Mouse (Mus musculus): ENCODE measurements around the gene Zfp52. TPM values are rescaled to one million over a fixed set of nuclear protein-coding genes. Genes with fewer than 3 reads are reported as not detected.

The Zfp52 gene
- polyA plus RNA-seq, 1 experiment, result 0.73 TPM

- 95% methylated on average over 2 of the region's 2 CpGs for WGBS
- DNase-seq, result no peak
- no peak overlapping the region for H3K4me3 ChIP-seq (ENCODE audit: control insufficient read depth, insufficient read depth, low read length)
- H3K27me3 ChIP-seq (ENCODE audit: control insufficient read depth, insufficient read depth, low read length), result no peaks in the 10 kb centered on the region
- TF ChIP-seq POLR2A (IDR thresholded peaks at IDR 0.05; ENCODE audit: control insufficient read depth, extremely low read depth, insufficient read depth, low read length, poor library complexity) (no peak), CTCF (IDR thresholded peaks at IDR 0.05; ENCODE audit: borderline replicate concordance, control insufficient read depth, extremely low read depth, insufficient read depth, low read length, poor library complexity) (no peak)
- no peaks in the 10 kb centered on the region for H3K4me1 ChIP-seq (replicated peaks; ENCODE audit: control insufficient read depth, insufficient read depth, low read length)
- H3K36me3 ChIP-seq (ENCODE audit: control insufficient read depth, insufficient read depth, low read length), result peaks cover 3% of the 10 kb centered on the region; the same call in 1 of the 2 replicates
- no peak overlapping the region for H3K27ac ChIP-seq (ENCODE audit: control insufficient read depth, insufficient read depth, low read length)
These were observed 22.5 kb downstream of the Zfp52 start for GRCm38 (mm10) chr17:21557831-21558230.

GRCm38 (mm10) chr17:21566220-21566619 is 30.9 kb downstream of the Zfp52 start:
- peaks cover 7% of the 10 kb centered on the region for H3K4me1 ChIP-seq (replicated peaks; ENCODE audit: control insufficient read depth, insufficient read depth, low read length)
- no peaks in the 10 kb centered on the region for H3K27me3 ChIP-seq (ENCODE audit: control insufficient read depth, insufficient read depth, low read length)
- H3K36me3 ChIP-seq (ENCODE audit: control insufficient read depth, insufficient read depth, low read length), result no peaks in the 10 kb centered on the region
- 2% methylated on average over 5 of the region's 5 CpGs for WGBS
- no peak for TF ChIP-seq POLR2A (IDR thresholded peaks at IDR 0.05; ENCODE audit: control insufficient read depth, extremely low read depth, insufficient read depth, low read length, poor library complexity)
- no peak for TF ChIP-seq CTCF (IDR thresholded peaks at IDR 0.05; ENCODE audit: borderline replicate concordance, control insufficient read depth, extremely low read depth, insufficient read depth, low read length, poor library complexity)
- H3K27ac ChIP-seq (ENCODE audit: control insufficient read depth, insufficient read depth, low read length), result no peak overlapping the region
- H3K4me3 ChIP-seq (ENCODE audit: control insufficient read depth, insufficient read depth, low read length), result no peak overlapping the region
- DNase-seq, result peak; percentile 47

GRCm38 (mm10) chr17:21566728-21567349 is 31.5 kb downstream of the Zfp52 start, which contains the start of gene Zfp948:
Gene Zfp948 (plus strand): TSS chr17:21567008.
- WGBS, result 4% methylated on average over 29 of the region's 29 CpGs
- H3K27ac ChIP-seq (ENCODE audit: control insufficient read depth, insufficient read depth, low read length), result no peak within 1 kb of the TSS
- peak; percentile 52 for DNase-seq
- H3K36me3 ChIP-seq (ENCODE audit: control insufficient read depth, insufficient read depth, low read length), result no peaks in the 10 kb centered on the region
- no peak for TF ChIP-seq CTCF (IDR thresholded peaks at IDR 0.05; ENCODE audit: borderline replicate concordance, control insufficient read depth, extremely low read depth, insufficient read depth, low read length, poor library complexity)
- no peak for TF ChIP-seq POLR2A (IDR thresholded peaks at IDR 0.05; ENCODE audit: control insufficient read depth, extremely low read depth, insufficient read depth, low read length, poor library complexity)
- H3K4me3 ChIP-seq (ENCODE audit: control insufficient read depth, insufficient read depth, low read length), result peak within 1 kb of the TSS; percentile 50
- no peaks in the 10 kb centered on the region for H3K27me3 ChIP-seq (ENCODE audit: control insufficient read depth, insufficient read depth, low read length)
- H3K4me1 ChIP-seq (replicated peaks; ENCODE audit: control insufficient read depth, insufficient read depth, low read length), result peaks cover 7% of the 10 kb centered on the region

GRCm38 (mm10) chr17:21567696-21568095 is 32.4 kb downstream of the Zfp52 start:
- DNase-seq, result no peak
- TF ChIP-seq CTCF (IDR thresholded peaks at IDR 0.05; ENCODE audit: borderline replicate concordance, control insufficient read depth, extremely low read depth, insufficient read depth, low read length, poor library complexity) (no peak), POLR2A (IDR thresholded peaks at IDR 0.05; ENCODE audit: control insufficient read depth, extremely low read depth, insufficient read depth, low read length, poor library complexity) (no peak)
- 88% methylated on average over 1 of the region's 1 CpGs for WGBS
- Histone ChIP-seq H3K27ac (ENCODE audit: control insufficient read depth, insufficient read depth, low read length) (no peak overlapping the region), H3K4me1 (replicated peaks; ENCODE audit: control insufficient read depth, insufficient read depth, low read length) (peaks cover 7% of the 10 kb centered on the region), H3K36me3 (ENCODE audit: control insufficient read depth, insufficient read depth, low read length) (no peaks in the 10 kb centered on the region), H3K27me3 (ENCODE audit: control insufficient read depth, insufficient read depth, low read length) (no peaks in the 10 kb centered on the region), H3K4me3 (ENCODE audit: control insufficient read depth, insufficient read depth, low read length) (no peak overlapping the region)

GRCm38 (mm10) chr17:21579080-21579479 is 43.7 kb downstream of the Zfp52 start:
- no peak for TF ChIP-seq POLR2A (IDR thresholded peaks at IDR 0.05; ENCODE audit: control insufficient read depth, extremely low read depth, insufficient read depth, low read length, poor library complexity)
- 87% methylated on average over 1 of the region's 1 CpGs for WGBS
- H3K4me3 ChIP-seq (ENCODE audit: control insufficient read depth, insufficient read depth, low read length), result no peak overlapping the region
- H3K27ac ChIP-seq (ENCODE audit: control insufficient read depth, insufficient read depth, low read length), result no peak overlapping the region
- H3K4me1 ChIP-seq (replicated peaks; ENCODE audit: control insufficient read depth, insufficient read depth, low read length), result no peaks in the 10 kb centered on the region
- no peak for DNase-seq
- H3K27me3 ChIP-seq (ENCODE audit: control insufficient read depth, insufficient read depth, low read length), result no peaks in the 10 kb centered on the region
- H3K36me3 ChIP-seq (ENCODE audit: control insufficient read depth, insufficient read depth, low read length), result no peaks in the 10 kb centered on the region

GRCm38 (mm10) chr17:21579493-21580175 is 44.3 kb downstream of the Zfp52 start:
- 39% methylated on average over 5 of the region's 5 CpGs for WGBS

More at GRCm38 (mm10) chr17:21579493-21580175, 44.3 kb downstream of the Zfp52 start:
- TF ChIP-seq POLR2A (IDR thresholded peaks at IDR 0.05; ENCODE audit: control insufficient read depth, extremely low read depth, insufficient read depth, low read length, poor library complexity), result no peak
- TF ChIP-seq CTCF (IDR thresholded peaks at IDR 0.05; ENCODE audit: borderline replicate concordance, control insufficient read depth, extremely low read depth, insufficient read depth, low read length, poor library complexity), result no peak
- DNase-seq, result peak; percentile 37
- H3K27me3 ChIP-seq (ENCODE audit: control insufficient read depth, insufficient read depth, low read length), result no peaks in the 10 kb centered on the region
- no peak overlapping the region for H3K4me3 ChIP-seq (ENCODE audit: control insufficient read depth, insufficient read depth, low read length)
- H3K4me1 ChIP-seq (replicated peaks; ENCODE audit: control insufficient read depth, insufficient read depth, low read length), result no peaks in the 10 kb centered on the region
- no peak overlapping the region for H3K27ac ChIP-seq (ENCODE audit: control insufficient read depth, insufficient read depth, low read length)
- no peaks in the 10 kb centered on the region for H3K36me3 ChIP-seq (ENCODE audit: control insufficient read depth, insufficient read depth, low read length)
